ENCODE assay signal across 29 mouse cellular contexts in the genomic region with DNA sequence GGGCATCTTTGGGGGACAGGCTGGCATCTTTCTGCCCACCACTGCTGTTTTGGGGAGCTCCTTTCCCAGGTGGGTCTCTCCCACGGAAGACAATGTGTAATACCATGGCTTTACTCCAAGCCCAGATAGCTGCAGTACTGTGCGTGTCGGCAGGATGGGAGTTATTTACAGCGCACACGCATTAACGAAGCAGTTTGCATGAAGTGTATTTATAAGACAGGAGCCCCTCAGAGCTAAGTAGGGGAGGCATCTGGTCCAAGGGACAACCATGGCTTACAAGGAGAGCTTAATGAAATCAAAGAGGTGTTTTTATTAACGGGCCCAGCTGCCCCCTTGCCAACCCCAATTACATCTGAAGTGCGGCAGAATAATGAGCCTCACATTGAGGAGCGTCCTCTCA.
DNase-seq lines count a peak whose midpoint lies in the region; ATAC-seq and TF ChIP-seq lines count a peak whose summit lies in the region.
"Had no signal": no experiment of that assay in that cellular context is flagged by ENCODE, and none has a peak within 500 bp of the region (broad histone marks: within the 10 kb centered on the region; RNA-seq: fewer than 3 reads in every experiment).

No protein-coding gene starts in this region.

- WGBS in forebrain, embryonic 10.5 days, result 81% methylated on average over 9 of the region's 9 CpGs
- 14% methylated on average over 9 of the region's 9 CpGs for WGBS in forebrain, postnatal 0 days
- 50% methylated on average over 9 of the region's 9 CpGs for WGBS in midbrain, embryonic 13.5 days
- WGBS in midbrain, embryonic 15.5 days, result 44% methylated on average over 9 of the region's 9 CpGs
- 14% methylated on average over 9 of the region's 9 CpGs for WGBS in forebrain, embryonic 14.5 days

- H3K9ac ChIP-seq in forebrain, postnatal 0 days, result no peak overlapping the region
- no peak overlapping the region for H3K9ac ChIP-seq in midbrain, embryonic 13.5 days (replicated peaks)
- no peak overlapping the region for H3K9ac ChIP-seq in midbrain, embryonic 15.5 days
- H3K9ac ChIP-seq in forebrain, embryonic 14.5 days (ENCODE audit: low read length), result no peak overlapping the region
- H3K9ac ChIP-seq: embryonic facial prominence, embryonic 13.5 days; heart, embryonic 15.5 days; hindbrain, embryonic 13.5 days; kidney, embryonic 15.5 days; limb, embryonic 12.5 days; liver, embryonic 15.5 days; lung, embryonic 14.5 days; neural tube, embryonic 13.5 days had no signal

- H3K4me1 ChIP-seq in forebrain, embryonic 10.5 days, result peaks cover 18% of the 10 kb centered on the region
- H3K4me1 ChIP-seq in forebrain, postnatal 0 days (ENCODE audit: insufficient read depth), result no peaks in the 10 kb centered on the region
- peaks cover 12% of the 10 kb centered on the region for H3K4me1 ChIP-seq in midbrain, embryonic 13.5 days (replicated peaks)
- 0 out of 2 replicates have a peak, but pooled peaks cover 8% of the 10 kb centered on the region for H3K4me1 ChIP-seq in midbrain, embryonic 15.5 days
- H3K4me1 ChIP-seq in forebrain, embryonic 14.5 days (ENCODE audit: control insufficient read depth, insufficient read depth, low read length), result peaks cover 6% of the 10 kb centered on the region; the same call in 1 of the 2 replicates

- peaks cover 7% of the 10 kb centered on the region; the same call in 1 of the 2 replicates for H3K9me3 ChIP-seq in forebrain, embryonic 10.5 days
- no peaks in the 10 kb centered on the region for H3K9me3 ChIP-seq in forebrain, postnatal 0 days (ENCODE audit: low read length)
- no peaks in the 10 kb centered on the region for H3K9me3 ChIP-seq in midbrain, embryonic 13.5 days
- no peaks in the 10 kb centered on the region for H3K9me3 ChIP-seq in midbrain, embryonic 15.5 days
- H3K9me3 ChIP-seq in forebrain, embryonic 14.5 days (replicated peaks; ENCODE audit: control insufficient read depth, low read length), result no peaks in the 10 kb centered on the region
- H3K9me3 ChIP-seq: embryonic facial prominence, embryonic 13.5 days; heart, embryonic 10.5 days; heart, embryonic 15.5 days; hindbrain, embryonic 13.5 days; kidney, embryonic 15.5 days; liver, embryonic 15.5 days; neural tube, embryonic 13.5 days had no signal

- ATAC-seq in forebrain, postnatal 0 days, result no peak
- peak; percentile 65 for ATAC-seq in midbrain, embryonic 13.5 days
- no peak for ATAC-seq in midbrain, embryonic 15.5 days (replicated peaks)
- ATAC-seq in forebrain, embryonic 14.5 days, result peak; percentile 44; the same call in 1 of the 2 replicates
- no peak for ATAC-seq in megakaryocyte, adult 5-6 weeks (ENCODE audit: poor library complexity, severe bottlenecking)
- ATAC-seq: inflammation-experienced regulatory T-cells, adult 6 months had no signal

- no peak overlapping the region for H3K4me3 ChIP-seq in forebrain, embryonic 10.5 days
- H3K4me3 ChIP-seq in forebrain, postnatal 0 days (ENCODE audit: low read depth, low read length), result no peak overlapping the region
- no peak overlapping the region for H3K4me3 ChIP-seq in midbrain, embryonic 13.5 days (replicated peaks)
- H3K4me3 ChIP-seq in midbrain, embryonic 15.5 days, result no peak overlapping the region
- no peak overlapping the region for H3K4me3 ChIP-seq in forebrain, embryonic 14.5 days (ENCODE audit: low read depth, low read length)
- H3K4me3 ChIP-seq: embryonic facial prominence, embryonic 13.5 days; heart, embryonic 10.5 days; heart, embryonic 15.5 days; hindbrain, embryonic 13.5 days; kidney, embryonic 15.5 days; limb, embryonic 12.5 days; liver, embryonic 15.5 days; neural tube, embryonic 13.5 days had no signal

- no peak overlapping the region for H3K4me2 ChIP-seq in forebrain, postnatal 0 days (ENCODE audit: low read depth)
- H3K4me2 ChIP-seq in midbrain, embryonic 13.5 days (replicated peaks), result no peak overlapping the region
- no peak overlapping the region for H3K4me2 ChIP-seq in midbrain, embryonic 15.5 days
- H3K4me2 ChIP-seq in forebrain, embryonic 14.5 days (ENCODE audit: low read length), result no peak overlapping the region
- H3K4me2 ChIP-seq: embryonic facial prominence, embryonic 13.5 days; heart, embryonic 15.5 days; hindbrain, embryonic 13.5 days; kidney, embryonic 15.5 days; limb, embryonic 12.5 days; liver, embryonic 15.5 days; lung, embryonic 14.5 days; neural tube, embryonic 13.5 days had no signal

- DNase-seq in forebrain, embryonic 10.5 days (ENCODE audit: extremely low spot score, low spot score), result no peak
- DNase-seq in forebrain, postnatal 0 days, result no peak
- peak; percentile 28 for DNase-seq in MN1 (ENCODE audit: low spot score)
- DNase-seq in forebrain, embryonic 14.5 days (ENCODE audit: low spot score), result peak; percentile 39
- DNase-seq: adrenal gland, postnatal 10 days; cerebellum, adult 11-12 months; cerebellum, adult 9-11 months; embryo, embryonic 11 days; gastrocnemius, postnatal 14 days; heart, adult 11 months; kidney, adult 11 months; kidney, postnatal 25 days; lung, embryonic 14.5 days; lung, postnatal 14 days; right cerebral cortex, postnatal 14 days; thymus, postnatal 14 days had no signal

- no peaks in the 10 kb centered on the region for H3K36me3 ChIP-seq in forebrain, embryonic 10.5 days (replicated peaks)
- H3K36me3 ChIP-seq in forebrain, postnatal 0 days (ENCODE audit: insufficient read depth), result no peaks in the 10 kb centered on the region
- no peaks in the 10 kb centered on the region for H3K36me3 ChIP-seq in midbrain, embryonic 13.5 days
- H3K36me3 ChIP-seq in midbrain, embryonic 15.5 days (replicated peaks), result no peaks in the 10 kb centered on the region
- no peaks in the 10 kb centered on the region for H3K36me3 ChIP-seq in forebrain, embryonic 14.5 days (ENCODE audit: control insufficient read depth, insufficient read depth, low read length)
- H3K36me3 ChIP-seq: embryonic facial prominence, embryonic 13.5 days; heart, embryonic 10.5 days; heart, embryonic 15.5 days; hindbrain, embryonic 13.5 days; kidney, embryonic 15.5 days; limb, embryonic 12.5 days; liver, embryonic 15.5 days; neural tube, embryonic 13.5 days had no signal

- TF ChIP-seq CTCF in forebrain, postnatal 0 days (IDR thresholded peaks at IDR 0.05; ENCODE audit: low read depth), result no peak

- H3K27ac ChIP-seq in forebrain, embryonic 10.5 days, result peak overlapping the region; percentile 56; the same call in 1 of the 2 replicates
- H3K27ac ChIP-seq in forebrain, postnatal 0 days (ENCODE audit: low read depth, low read length), result no peak overlapping the region
- H3K27ac ChIP-seq in midbrain, embryonic 13.5 days, result peak overlapping the region; percentile 44; the same call in 1 of the 2 replicates
- H3K27ac ChIP-seq in midbrain, embryonic 15.5 days, result no peak overlapping the region
- H3K27ac ChIP-seq in forebrain, embryonic 14.5 days (ENCODE audit: low read depth, low read length), result no peak overlapping the region; the same call in 1 of the 2 replicates
- H3K27ac ChIP-seq: embryonic facial prominence, embryonic 13.5 days; heart, embryonic 10.5 days; heart, embryonic 15.5 days; hindbrain, embryonic 13.5 days; kidney, embryonic 15.5 days; limb, embryonic 12.5 days; liver, embryonic 15.5 days; neural tube, embryonic 13.5 days had no signal

- no peaks in the 10 kb centered on the region for H3K27me3 ChIP-seq in forebrain, embryonic 10.5 days (ENCODE audit: poor library complexity, severe bottlenecking)
- no peaks in the 10 kb centered on the region for H3K27me3 ChIP-seq in forebrain, postnatal 0 days (ENCODE audit: insufficient read depth, low read length)
- H3K27me3 ChIP-seq in midbrain, embryonic 13.5 days, result no peaks in the 10 kb centered on the region
- no peaks in the 10 kb centered on the region for H3K27me3 ChIP-seq in midbrain, embryonic 15.5 days (replicated peaks)
- H3K27me3 ChIP-seq in forebrain, embryonic 14.5 days (replicated peaks; ENCODE audit: control insufficient read depth, insufficient read depth, low read length), result no peaks in the 10 kb centered on the region
- H3K27me3 ChIP-seq: CH12.LX; embryonic facial prominence, embryonic 13.5 days; heart, embryonic 15.5 days; hindbrain, embryonic 13.5 days; kidney, embryonic 15.5 days; limb, embryonic 12.5 days; neural tube, embryonic 13.5 days had no signal

Comparison
In these comparisons a context has a peak if more than half of its experiments do, and no peak if none do; other contexts are left out.
1. DNase-seq: peak in MN1 (single experiment) and forebrain, embryonic 14.5 days (single experiment); none in forebrain, embryonic 10.5 days (single experiment) and forebrain, postnatal 0 days (single experiment).
2. H3K27ac ChIP-seq: peak in forebrain, embryonic 10.5 days (single experiment) and midbrain, embryonic 13.5 days (single experiment); none in forebrain, postnatal 0 days (single experiment), midbrain, embryonic 15.5 days (single experiment) and forebrain, embryonic 14.5 days (single experiment).
3. ATAC-seq: peak in midbrain, embryonic 13.5 days (single experiment) and forebrain, embryonic 14.5 days (single experiment); none in forebrain, postnatal 0 days (single experiment), midbrain, embryonic 15.5 days (single experiment) and megakaryocyte, adult 5-6 weeks (single experiment).